Mouse (Mus musculus): Measurements from ENCODE around the gene Spaca4. TPM values are rescaled to one million over a fixed set of nuclear protein-coding genes. Genes with fewer than 3 reads are reported as not detected.

The Spaca4 gene
- polyA plus RNA-seq, 1 experiment from 2014 or later, result not detected

Other genes starting within 250 kb of the Spaca4 start
- gene Tulp2, start 243.9 kb downstream of the Spaca4 start, polyA plus RNA-seq (2015; fragmentation: Nextera tagmentation; extraction: Ambion mirVana), result 0.41 and 0.75 TPM in 2 replicates
- gene Gm45808, start 239.0 kb downstream of the Spaca4 start, polyA plus RNA-seq (2015; fragmentation: Nextera tagmentation; extraction: Ambion mirVana), result not detected in 2 replicates
- gene Dhdh, start 237.0 kb downstream of the Spaca4 start, polyA plus RNA-seq (2015; fragmentation: Nextera tagmentation; extraction: Ambion mirVana), result 2.5 and 3.3 TPM in 2 replicates
- gene Nucb1, start 215.4 kb downstream of the Spaca4 start, polyA plus RNA-seq (2015; fragmentation: Nextera tagmentation; extraction: Ambion mirVana), result 122 and 124 TPM in 2 replicates
- 293 and 328 TPM in 2 replicates for gene Ppp1r15a, start 199.5 kb downstream of the Spaca4 start, polyA plus RNA-seq (2015; fragmentation: Nextera tagmentation; extraction: Ambion mirVana)
- 0.47 and 0.78 TPM in 2 replicates for gene Plekha4, start 199.5 kb downstream of the Spaca4 start, polyA plus RNA-seq (2015; fragmentation: Nextera tagmentation; extraction: Ambion mirVana)
- 1.3 and 1.8 TPM in 2 replicates for gene Hsd17b14, start 170.9 kb downstream of the Spaca4 start, polyA plus RNA-seq (2015; fragmentation: Nextera tagmentation; extraction: Ambion mirVana)
- gene Bcat2, start 155.7 kb downstream of the Spaca4 start, polyA plus RNA-seq (2015; fragmentation: Nextera tagmentation; extraction: Ambion mirVana), result 44.0 and 44.6 TPM in 2 replicates
- gene Fgf21, start 110.3 kb downstream of the Spaca4 start, polyA plus RNA-seq (2015; fragmentation: Nextera tagmentation; extraction: Ambion mirVana), result not detected in 2 replicates
- gene Fut1, start 108.5 kb downstream of the Spaca4 start, polyA plus RNA-seq (2015; fragmentation: Nextera tagmentation; extraction: Ambion mirVana), result not detected in 2 replicates
- gene Izumo1, start 104.0 kb downstream of the Spaca4 start, polyA plus RNA-seq (2015; fragmentation: Nextera tagmentation; extraction: Ambion mirVana), result 0.05 and 0.06 TPM in 2 replicates
- gene Rasip1, start 98.3 kb downstream of the Spaca4 start, polyA plus RNA-seq (2015; fragmentation: Nextera tagmentation; extraction: Ambion mirVana), result 1.7 and 1.8 TPM in 2 replicates
- 0.58 and 1.3 TPM in 2 replicates for gene Mamstr, start 85.8 kb downstream of the Spaca4 start, polyA plus RNA-seq (2015; fragmentation: Nextera tagmentation; extraction: Ambion mirVana)
- 0.02 and 0.08 TPM in 2 replicates for gene Fut2, start 59.4 kb downstream of the Spaca4 start, polyA plus RNA-seq (2015; fragmentation: Nextera tagmentation; extraction: Ambion mirVana)
- gene Ntn5, start 41.8 kb downstream of the Spaca4 start, polyA plus RNA-seq (2015; fragmentation: Nextera tagmentation; extraction: Ambion mirVana), result not detected in 2 replicates
- 0.05 TPM in 1 of 2 replicates, not detected in the other for gene Sec1, start 31.4 kb downstream of the Spaca4 start, polyA plus RNA-seq (2015; fragmentation: Nextera tagmentation; extraction: Ambion mirVana)
- gene Car11, start 26.0 kb downstream of the Spaca4 start, polyA plus RNA-seq (2015; fragmentation: Nextera tagmentation; extraction: Ambion mirVana), result 0.23 and 0.37 TPM in 2 replicates
- gene Dbp, start 20.7 kb downstream of the Spaca4 start, polyA plus RNA-seq (2015; fragmentation: Nextera tagmentation; extraction: Ambion mirVana), result 0.27 and 0.32 TPM in 2 replicates
- gene Rpl18, start 10.4 kb downstream of the Spaca4 start, polyA plus RNA-seq (2015; fragmentation: Nextera tagmentation; extraction: Ambion mirVana), result 460 and 502 TPM in 2 replicates
- gene Sphk2, start 7.8 kb downstream of the Spaca4 start, polyA plus RNA-seq (2015; fragmentation: Nextera tagmentation; extraction: Ambion mirVana), result 11.0 and 13.9 TPM in 2 replicates
- 0.16 and 0.30 TPM in 2 replicates for gene Fam83e, start 4.6 kb downstream of the Spaca4 start, polyA plus RNA-seq (2015; fragmentation: Nextera tagmentation; extraction: Ambion mirVana)
- not detected in 2 replicates for gene Lmtk3, start 57.9 kb upstream of the Spaca4 start, polyA plus RNA-seq (2015; fragmentation: Nextera tagmentation; extraction: Ambion mirVana)
- gene Sult2b1, start 58.9 kb upstream of the Spaca4 start, polyA plus RNA-seq (2015; fragmentation: Nextera tagmentation; extraction: Ambion mirVana), result 0.08 and 0.22 TPM in 2 replicates
- 26.0 and 26.5 TPM in 2 replicates for gene Cyth2, start 88.8 kb upstream of the Spaca4 start, polyA plus RNA-seq (2015; fragmentation: Nextera tagmentation; extraction: Ambion mirVana)
- 0.14 and 0.15 TPM in 2 replicates for gene Kcnj14, start 99.0 kb upstream of the Spaca4 start, polyA plus RNA-seq (2015; fragmentation: Nextera tagmentation; extraction: Ambion mirVana)
- gene Grwd1, start 105.1 kb upstream of the Spaca4 start, polyA plus RNA-seq (2015; fragmentation: Nextera tagmentation; extraction: Ambion mirVana), result 19.2 and 20.9 TPM in 2 replicates
- 27.9 and 35.3 TPM in 2 replicates for gene Kdelr1, start 147.0 kb upstream of the Spaca4 start, polyA plus RNA-seq (2015; fragmentation: Nextera tagmentation; extraction: Ambion mirVana)
- gene Grin2d, start 152.6 kb upstream of the Spaca4 start, polyA plus RNA-seq (2015; fragmentation: Nextera tagmentation; extraction: Ambion mirVana), result 0.04 and 0.05 TPM in 2 replicates
- gene Syngr4, start 170.9 kb upstream of the Spaca4 start, polyA plus RNA-seq (2015; fragmentation: Nextera tagmentation; extraction: Ambion mirVana), result 0.71 and 0.95 TPM in 2 replicates
- gene Tmem143, start 171.1 kb upstream of the Spaca4 start, polyA plus RNA-seq (2015; fragmentation: Nextera tagmentation; extraction: Ambion mirVana), result 3.5 and 4.3 TPM in 2 replicates
- 55.5 and 56.5 TPM in 2 replicates for gene Emp3, start 195.6 kb upstream of the Spaca4 start, polyA plus RNA-seq (2015; fragmentation: Nextera tagmentation; extraction: Ambion mirVana)
- 0.94 and 1.2 TPM in 2 replicates for gene Ccdc114, start 198.3 kb upstream of the Spaca4 start, polyA plus RNA-seq (2015; fragmentation: Nextera tagmentation; extraction: Ambion mirVana)